Mouse (Mus musculus): ENCODE data around the gene Fam198b. TPM values are rescaled to one million over a fixed set of nuclear protein-coding genes. Genes with fewer than 3 reads are reported as not detected.

The Fam198b gene
- polyA plus RNA-seq (2015; fragmentation: Illumina TruSeq; extraction: RNeasy Lipid Tissue Mini Kit (QIAGEN cat#74804); ENCODE audit: insufficient read depth, low read depth, low replicate concordance) = 3.3 TPM

GRCm38 (mm10) chr3:79884305-79884704 lies at the start of gene Fam198b:
Fam198b (plus strand) TSS chr3:79884533.

GRCm38 (mm10) chr3:79852654-79853166 lies 31.6 kb upstream of the Fam198b start, which contains the start of gene Tmem144:
Tmem144 (minus strand) TSS chr3:79852773.

Other genes starting within 250 kb of the Fam198b start
- not detected for gene Rxfp1, start 146.7 kb upstream of the Fam198b start, polyA plus RNA-seq (2015; fragmentation: Illumina TruSeq; extraction: RNeasy Lipid Tissue Mini Kit (QIAGEN cat#74804); ENCODE audit: insufficient read depth, low read depth, low replicate concordance)
- gene Tmem144, start 31.8 kb upstream of the Fam198b start, polyA plus RNA-seq (2015; fragmentation: Illumina TruSeq; extraction: RNeasy Lipid Tissue Mini Kit (QIAGEN cat#74804); ENCODE audit: insufficient read depth, low read depth, low replicate concordance) = not detected